Mouse (Mus musculus) ovary, adult 18-20 months (tissue): ENCODE data around the gene Fam174b.

Experiments
- DNase-seq: peaks from one replicate; pipeline ENCODE4 v3.0.0; 2022; ENCODE audit warnings: low spot score, mixed read lengths

Gene Fam174b

DNA sequence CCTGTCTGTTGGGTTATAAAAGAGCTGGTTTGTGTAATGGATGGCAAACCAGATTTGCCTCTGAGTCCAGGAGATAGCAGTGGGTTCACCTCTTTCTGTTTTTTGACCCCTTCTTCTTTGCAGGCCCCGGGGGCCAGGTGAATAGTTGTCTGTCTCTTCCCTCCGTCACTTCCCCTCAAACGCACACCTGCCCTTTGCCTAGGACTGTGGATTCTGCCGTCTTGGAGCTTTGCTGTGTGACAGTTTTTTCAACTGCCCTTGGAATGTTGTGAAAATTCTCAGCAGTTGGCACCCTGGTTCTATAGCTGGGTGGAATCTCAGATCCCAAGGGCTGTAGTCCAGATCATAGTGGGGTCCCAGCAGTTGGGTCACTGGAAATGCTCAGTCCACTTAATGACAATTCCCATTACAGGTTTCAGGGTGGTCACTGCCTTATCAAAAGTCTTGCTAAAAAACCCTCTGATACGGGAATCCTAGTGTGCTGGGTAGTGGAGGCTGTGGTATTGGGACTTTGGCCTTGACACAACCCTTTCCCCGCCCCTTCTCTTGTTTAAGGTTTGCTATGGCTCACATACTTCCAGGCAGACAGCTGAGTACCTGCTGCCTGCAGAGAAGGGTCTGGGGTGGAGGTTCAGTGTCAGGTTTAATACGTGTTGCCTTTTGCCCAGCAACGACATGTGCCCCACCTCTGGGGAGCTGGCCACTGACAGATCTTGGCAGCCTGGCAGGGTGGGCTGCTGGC, 76.3 kb downstream of the Fam174b start:
- DNase-seq = no peak

DNA sequence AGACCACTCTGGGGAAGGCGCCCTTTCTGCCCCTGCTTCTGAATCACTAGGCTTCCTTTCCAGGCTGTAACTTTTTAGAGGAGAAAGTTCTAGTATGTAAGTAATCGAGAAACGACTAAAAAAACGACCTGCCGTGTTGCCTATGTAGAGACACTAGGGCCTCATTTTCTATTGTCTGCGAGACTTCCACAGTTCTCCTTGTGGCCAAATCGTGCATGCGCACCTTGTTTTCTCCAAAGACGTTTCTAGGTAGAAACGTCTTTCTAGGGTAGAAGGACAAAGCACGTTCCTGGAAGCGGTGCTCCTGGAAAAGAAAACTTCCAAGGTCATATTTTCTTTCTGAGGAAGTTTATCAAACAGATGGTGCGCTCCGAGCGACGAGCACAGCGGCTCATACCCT, 79.3 kb downstream of the Fam174b start:
- no peak for DNase-seq
